Mouse (Mus musculus): ENCODE measurements at regions not wholly inside any gene's neighbourhood (a gene's known extent, or its start where the extent isn't known, plus 50 kb on each side); places are given as distances from the start of the nearest gene placed in this dataset.

- H3K36me3 ChIP-seq: no peaks in the 10 kb centered on the region
- 0 out of 2 replicates have a peak, but pooled peaks cover 11% of the 10 kb centered on the region for H3K4me1 ChIP-seq
- WGBS: 72% methylated on average over 6 of the region's 6 CpGs
- no peaks in the 10 kb centered on the region for H3K9me3 ChIP-seq
- no peak overlapping the region for H3K4me2 ChIP-seq (replicated peaks)
- no peak overlapping the region for H3K27ac ChIP-seq
- no peak for ATAC-seq (ENCODE audit: low FRiP score, low read depth)
- H3K9ac ChIP-seq: no peak overlapping the region
- no peak overlapping the region for H3K4me3 ChIP-seq
- no peaks in the 10 kb centered on the region for H3K27me3 ChIP-seq
These were observed 65.9 kb upstream of the Id2 start for GRCm38 (mm10) chr12:25162843-25163242.

DNA sequence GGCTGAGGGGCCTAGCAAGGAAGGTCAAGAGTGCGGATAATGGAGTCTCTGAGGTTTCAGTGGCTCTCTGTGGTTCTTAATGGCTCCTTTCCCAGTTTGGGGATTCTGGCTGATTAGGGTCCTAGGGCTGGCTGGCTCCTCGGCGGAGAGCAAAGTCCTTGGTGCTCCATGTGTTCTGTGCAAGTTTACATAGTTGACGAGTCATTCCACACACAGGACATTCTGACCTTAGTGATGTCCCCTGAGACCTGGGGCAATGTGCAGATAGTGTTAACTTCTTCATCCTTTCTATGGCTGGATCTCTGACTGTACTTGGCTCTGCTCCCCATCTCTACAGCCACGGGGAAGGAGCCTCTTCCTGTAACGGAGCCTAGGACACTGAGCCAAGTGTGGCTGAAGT, 65.0 kb upstream of the Id2 start:
- H3K27ac ChIP-seq: no peak overlapping the region
- H3K9ac ChIP-seq: no peak overlapping the region
- no peaks in the 10 kb centered on the region for H3K9me3 ChIP-seq
- H3K36me3 ChIP-seq: no peaks in the 10 kb centered on the region
- H3K27me3 ChIP-seq: no peaks in the 10 kb centered on the region
- no peak overlapping the region for H3K4me2 ChIP-seq (replicated peaks)
- no peak overlapping the region for H3K4me3 ChIP-seq
- WGBS: 84% methylated on average over 6 of the region's 6 CpGs
- ATAC-seq (ENCODE audit: low FRiP score, low read depth): no peak
- H3K4me1 ChIP-seq: 0 out of 2 replicates have a peak, but pooled peaks cover 11% of the 10 kb centered on the region

DNA sequence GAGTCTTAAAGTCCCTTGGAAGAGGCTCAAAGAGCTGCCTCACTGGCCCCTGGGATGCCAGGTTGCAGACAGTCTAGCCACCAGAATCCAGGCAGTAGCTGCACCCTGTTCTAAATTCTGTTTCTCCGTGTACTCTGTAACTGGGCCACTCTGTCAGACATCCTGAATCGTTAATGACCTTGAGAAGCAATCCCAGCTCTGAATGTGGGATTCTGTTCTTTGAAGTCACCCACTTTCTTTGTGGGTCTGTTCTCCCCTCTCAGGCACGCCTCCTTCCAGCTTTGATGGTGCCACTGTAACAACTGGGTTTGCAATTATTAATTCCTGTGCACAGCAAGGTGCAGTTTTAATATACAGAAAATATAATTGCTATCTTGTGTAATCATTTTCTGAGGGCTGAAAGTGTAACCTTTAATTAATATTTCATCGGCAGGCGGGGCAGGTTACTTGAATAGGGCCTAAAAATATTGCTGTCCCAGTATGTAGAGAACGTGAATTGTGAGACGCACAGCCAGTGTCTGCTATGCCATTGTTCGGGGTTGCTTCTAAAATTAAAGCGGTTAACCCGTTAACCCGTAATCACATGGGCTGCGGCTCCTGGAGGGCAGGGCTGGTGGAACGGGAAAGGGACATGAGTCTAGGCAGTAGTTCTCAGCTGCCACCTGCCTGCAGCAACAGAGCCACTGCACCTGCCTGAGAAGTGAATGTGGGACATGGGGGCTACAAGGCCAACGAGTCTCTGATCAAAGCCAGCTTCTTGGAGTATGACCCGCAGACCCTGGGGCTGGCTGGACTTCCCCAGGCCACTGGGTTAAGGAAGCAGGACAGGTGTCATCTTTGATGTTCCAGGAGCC, 64.3 kb upstream of the Id2 start:
- no peak for ATAC-seq (ENCODE audit: low FRiP score, low read depth)
- WGBS: 70% methylated on average over 15 of the region's 15 CpGs
- no peak overlapping the region for H3K4me2 ChIP-seq (replicated peaks)
- H3K9me3 ChIP-seq: no peaks in the 10 kb centered on the region
- 0 out of 2 replicates have a peak, but pooled peaks cover 11% of the 10 kb centered on the region for H3K4me1 ChIP-seq
- no peak overlapping the region for H3K9ac ChIP-seq
- H3K27me3 ChIP-seq: no peaks in the 10 kb centered on the region
- H3K4me3 ChIP-seq: no peak overlapping the region
- H3K27ac ChIP-seq: no peak overlapping the region
- no peaks in the 10 kb centered on the region for H3K36me3 ChIP-seq

DNA sequence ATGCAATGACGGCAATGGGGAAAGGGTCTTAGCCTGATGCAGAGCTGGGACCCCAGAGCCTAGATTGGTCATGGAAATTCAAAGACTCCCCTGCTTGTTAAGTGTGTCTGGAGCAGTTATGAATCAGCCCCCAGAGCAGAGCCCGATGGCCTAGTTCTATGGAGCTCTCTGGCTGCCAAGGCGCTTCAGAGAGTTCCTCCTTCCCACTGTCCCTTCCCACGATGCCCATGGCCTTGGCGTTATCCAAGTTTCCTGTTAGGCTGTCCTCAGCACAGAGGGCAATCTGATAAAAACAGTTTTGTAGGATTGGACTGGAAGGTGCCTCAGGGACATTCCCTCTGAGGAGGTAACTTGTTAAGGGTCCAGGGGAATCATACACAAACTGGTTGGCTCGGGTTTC, 62.2 kb upstream of the Id2 start:
- Histone ChIP-seq H3K27ac (no peak overlapping the region), H3K36me3 (no peaks in the 10 kb centered on the region), H3K27me3 (no peaks in the 10 kb centered on the region), H3K9ac (no peak overlapping the region), H3K9me3 (no peaks in the 10 kb centered on the region), H3K4me3 (no peak overlapping the region), H3K4me1 (0 out of 2 replicates have a peak, but pooled peaks cover 5% of the 10 kb centered on the region), H3K4me2 (replicated peaks) (no peak overlapping the region)
- 88% methylated on average over 6 of the region's 6 CpGs for WGBS
- ATAC-seq (ENCODE audit: low FRiP score, low read depth): no peak

DNA sequence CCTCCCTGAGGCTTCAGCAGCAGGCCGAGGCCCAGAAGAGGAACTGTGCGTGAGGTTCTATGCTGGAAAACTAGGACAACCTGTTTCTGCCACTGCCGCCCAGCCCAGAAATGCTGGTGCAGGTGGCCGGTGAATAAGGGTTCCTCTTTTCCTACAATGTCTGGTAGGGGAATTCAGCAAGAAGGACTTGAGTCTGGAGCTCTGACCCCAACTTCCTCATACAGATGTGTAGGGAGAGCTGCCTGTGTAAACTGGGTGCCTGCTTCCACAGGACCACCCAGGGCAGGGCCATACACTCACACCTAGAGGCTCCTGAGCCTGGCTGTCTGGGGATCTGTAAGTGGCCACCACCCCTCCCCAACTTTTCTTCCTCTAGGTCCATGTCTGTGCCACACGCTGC, 60.3 kb upstream of the Id2 start:
- 83% methylated on average over 5 of the region's 5 CpGs for WGBS
- no peaks in the 10 kb centered on the region for H3K27me3 ChIP-seq
- H3K27ac ChIP-seq: no peak overlapping the region
- H3K4me1 ChIP-seq: no peaks in the 10 kb centered on the region
- H3K4me3 ChIP-seq: no peak overlapping the region
- ATAC-seq (ENCODE audit: low FRiP score, low read depth): no peak
- no peak overlapping the region for H3K9ac ChIP-seq
- no peaks in the 10 kb centered on the region for H3K9me3 ChIP-seq
- H3K36me3 ChIP-seq: no peaks in the 10 kb centered on the region
- H3K4me2 ChIP-seq (replicated peaks): no peak overlapping the region

DNA sequence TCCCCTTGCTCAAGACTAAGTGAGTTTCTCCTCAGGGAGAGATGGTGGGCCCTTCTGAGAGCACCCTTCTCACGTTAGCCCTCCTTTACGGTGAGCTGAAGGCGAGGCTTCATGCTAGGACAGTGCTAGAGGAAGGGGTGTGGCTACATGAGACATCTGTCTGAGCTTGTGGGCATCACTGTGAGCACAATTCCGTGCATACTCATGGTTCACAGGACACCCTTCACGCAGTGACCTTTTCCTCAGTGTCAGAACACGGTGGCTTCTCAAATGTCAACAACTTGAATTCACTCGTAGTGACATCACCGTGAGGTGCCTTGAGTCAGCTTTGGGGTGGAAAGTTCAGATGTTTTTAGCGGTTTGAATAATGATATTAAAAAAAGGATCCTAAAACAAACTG, 58.5 kb upstream of the Id2 start:
- Histone ChIP-seq H3K36me3 (no peaks in the 10 kb centered on the region), H3K27me3 (no peaks in the 10 kb centered on the region), H3K9ac (no peak overlapping the region), H3K9me3 (no peaks in the 10 kb centered on the region), H3K4me3 (no peak overlapping the region), H3K4me2 (replicated peaks) (no peak overlapping the region), H3K27ac (no peak overlapping the region), H3K4me1 (no peaks in the 10 kb centered on the region)
- no peak for ATAC-seq (ENCODE audit: low FRiP score, low read depth)
- WGBS: 68% methylated on average over 9 of the region's 9 CpGs

GRCm38 (mm10) chr12:25148099-25148498, 51.2 kb upstream of the Id2 start:
- Histone ChIP-seq H3K9ac (no peak overlapping the region), H3K9me3 (no peaks in the 10 kb centered on the region), H3K4me1 (no peaks in the 10 kb centered on the region), H3K4me3 (no peak overlapping the region), H3K4me2 (replicated peaks) (no peak overlapping the region), H3K36me3 (no peaks in the 10 kb centered on the region), H3K27me3 (no peaks in the 10 kb centered on the region), H3K27ac (no peak overlapping the region)
- ATAC-seq (ENCODE audit: low FRiP score, low read depth): no peak
- WGBS: 79% methylated on average over 6 of the region's 6 CpGs
